In genomic region chr3:99248831-99249550, GRCm38 (mm10) we compare ENCODE assay signal across 13 mouse cellular contexts. TPM values are rescaled to one million over a fixed set of nuclear protein-coding genes. Genes with fewer than 3 reads are reported as not detected.
DNase-seq lines count a peak whose midpoint lies in the region; ATAC-seq lines count a peak whose summit lies in the region.
"Had no signal": no experiment of that assay in that cellular context is flagged by ENCODE, and none has a peak within 500 bp of the region (broad histone marks: within the 10 kb centered on the region; RNA-seq: fewer than 3 reads in every experiment).

No protein-coding gene starts in this region.

- 1% methylated on average over 25 of the region's 25 CpGs for WGBS in heart, embryonic 13.5 days
- under 1% methylated on average over 25 of the region's 25 CpGs for WGBS in midbrain, embryonic 11.5 days
- WGBS in midbrain, embryonic 16.5 days = 2% methylated on average over 25 of the region's 25 CpGs
- WGBS in embryonic facial prominence, embryonic 13.5 days = 3% methylated on average over 25 of the region's 25 CpGs

- no peak overlapping the region for H3K9ac ChIP-seq in heart, embryonic 13.5 days
- H3K9ac ChIP-seq in midbrain, embryonic 11.5 days (ENCODE audit: low read length) = no peak overlapping the region
- H3K9ac ChIP-seq in midbrain, embryonic 16.5 days (ENCODE audit: low read depth, low read length) = no peak overlapping the region
- H3K9ac ChIP-seq in embryonic facial prominence, embryonic 13.5 days = peak overlapping the region; percentile 49
- H3K9ac ChIP-seq: forebrain, embryonic 13.5 days had no signal

- DNase-seq in heart, adult 9 months (ENCODE audit: low spot score in 2 of 2) = no peak
- peak; percentile 93 for DNase-seq in midbrain, embryonic 11.5 days (ENCODE audit: low spot score, missing footprints)
- DNase-seq in retina, embryonic 14.5 days (ENCODE audit: low spot score) = peak; percentile 16
- DNase-seq in T-cell, adult 2 months (ENCODE audit: low spot score) = no peak
- no peak for DNase-seq in kidney, adult 8-10 months
- DNase-seq: cerebellum, postnatal 25 days; gastrocnemius, postnatal 10 days; kidney, adult 2 months had no signal

- H3K4me2 ChIP-seq in heart, embryonic 13.5 days = no peak overlapping the region
- no peak overlapping the region for H3K4me2 ChIP-seq in midbrain, embryonic 11.5 days
- no peak overlapping the region for H3K4me2 ChIP-seq in midbrain, embryonic 16.5 days (ENCODE audit: low read length)
- peak overlapping the region; percentile 49 for H3K4me2 ChIP-seq in embryonic facial prominence, embryonic 13.5 days
- H3K4me2 ChIP-seq: forebrain, embryonic 13.5 days; midbrain, embryonic 12.5 days had no signal

- peaks cover 100% of the 10 kb centered on the region for H3K27me3 ChIP-seq in heart, embryonic 13.5 days (replicated peaks)
- peaks cover 99% of the 10 kb centered on the region for H3K27me3 ChIP-seq in midbrain, embryonic 11.5 days (ENCODE audit: control insufficient read depth, insufficient read depth, low read length)
- peaks cover 81% of the 10 kb centered on the region for H3K27me3 ChIP-seq in midbrain, embryonic 16.5 days (ENCODE audit: control insufficient read depth, insufficient read depth, low read depth, low read length)
- peaks cover 99% of the 10 kb centered on the region for H3K27me3 ChIP-seq in embryonic facial prominence, embryonic 13.5 days

- ATAC-seq in heart, embryonic 13.5 days (ENCODE audit: extremely low read depth, insufficient number of reproducible peaks, low FRiP score, low TSS enrichment) = no peak
- no peak for ATAC-seq in midbrain, embryonic 11.5 days (ENCODE audit: low FRiP score)
- ATAC-seq in midbrain, embryonic 16.5 days = no peak
- ATAC-seq in embryonic facial prominence, embryonic 13.5 days (ENCODE audit: insufficient number of reproducible peaks, insufficient read depth, low FRiP score, low TSS enrichment, low read depth) = no peak
- ATAC-seq: forebrain, embryonic 13.5 days had no signal

- H3K4me1 ChIP-seq in heart, embryonic 13.5 days = peaks cover 19% of the 10 kb centered on the region
- peaks cover 12% of the 10 kb centered on the region for H3K4me1 ChIP-seq in midbrain, embryonic 11.5 days (ENCODE audit: control insufficient read depth, insufficient read depth, low read length)
- peaks cover 6% of the 10 kb centered on the region; the same call in 1 of the 2 replicates for H3K4me1 ChIP-seq in midbrain, embryonic 16.5 days (ENCODE audit: control insufficient read depth, insufficient read depth, low read length)
- H3K4me1 ChIP-seq in embryonic facial prominence, embryonic 13.5 days = peaks cover 20% of the 10 kb centered on the region

- no peak overlapping the region for H3K27ac ChIP-seq in heart, embryonic 13.5 days (replicated peaks)
- no peak overlapping the region for H3K27ac ChIP-seq in midbrain, embryonic 11.5 days (ENCODE audit: low read depth, low read length)
- no peak overlapping the region for H3K27ac ChIP-seq in midbrain, embryonic 16.5 days (ENCODE audit: low read length)
- H3K27ac ChIP-seq in embryonic facial prominence, embryonic 13.5 days = no peak overlapping the region
- H3K27ac ChIP-seq: forebrain, embryonic 13.5 days; midbrain, embryonic 12.5 days had no signal

- no peaks in the 10 kb centered on the region for H3K36me3 ChIP-seq in heart, embryonic 13.5 days
- no peaks in the 10 kb centered on the region; the same call in 1 of the 2 replicates for H3K36me3 ChIP-seq in midbrain, embryonic 11.5 days (ENCODE audit: control insufficient read depth, insufficient read depth, low read length)
- no peaks in the 10 kb centered on the region for H3K36me3 ChIP-seq in midbrain, embryonic 16.5 days (ENCODE audit: control insufficient read depth, insufficient read depth, low read length)
- no peaks in the 10 kb centered on the region for H3K36me3 ChIP-seq in embryonic facial prominence, embryonic 13.5 days
- H3K36me3 ChIP-seq: midbrain, embryonic 12.5 days had no signal

- H3K4me3 ChIP-seq in heart, embryonic 13.5 days = 0 out of 2 replicates have a peak overlapping the region, but pooled peaks have one; percentile 3
- no peak overlapping the region for H3K4me3 ChIP-seq in midbrain, embryonic 11.5 days (ENCODE audit: low read depth, low read length)
- H3K4me3 ChIP-seq in midbrain, embryonic 16.5 days (ENCODE audit: low read depth, low read length) = no peak overlapping the region
- peak overlapping the region; percentile 20; the same call in 1 of the 2 replicates for H3K4me3 ChIP-seq in embryonic facial prominence, embryonic 13.5 days
- H3K4me3 ChIP-seq: forebrain, embryonic 13.5 days; midbrain, embryonic 12.5 days had no signal

- H3K9me3 ChIP-seq in heart, embryonic 13.5 days = no peaks in the 10 kb centered on the region
- no peaks in the 10 kb centered on the region for H3K9me3 ChIP-seq in midbrain, embryonic 11.5 days (ENCODE audit: control insufficient read depth, low read length)
- no peaks in the 10 kb centered on the region for H3K9me3 ChIP-seq in midbrain, embryonic 16.5 days (replicated peaks; ENCODE audit: control insufficient read depth, low read length, poor library complexity, severe bottlenecking)
- no peaks in the 10 kb centered on the region for H3K9me3 ChIP-seq in embryonic facial prominence, embryonic 13.5 days
- H3K9me3 ChIP-seq: forebrain, embryonic 13.5 days; midbrain, embryonic 12.5 days had no signal

RNA-seq across cellular contexts. Expression of gene Tbx15, which starts 8.8 kb away (rescaled TPM):
- polyA plus RNA-seq in heart, embryonic 13.5 days (2015; fragmentation: Nextera tagmentation; extraction: Ambion mirVana) = 0.09 and 0.14 TPM in 2 replicates
- 1.6 and 1.8 TPM in 2 replicates for polyA plus RNA-seq in midbrain, embryonic 11.5 days (2014; fragmentation: Nextera tagmentation; extraction: Ambion mirVana)
- polyA plus RNA-seq in midbrain, embryonic 16.5 days (2015; fragmentation: Nextera tagmentation; extraction: Ambion mirVana) = 0.45 and 0.68 TPM in 2 replicates
- polyA plus RNA-seq in embryonic facial prominence, embryonic 13.5 days (2015; fragmentation: Nextera tagmentation; extraction: Ambion mirVana) = 16.0 and 23.0 TPM in 2 replicates

Comparison
In these comparisons a context has a peak if more than half of its experiments do, and no peak if none do; other contexts are left out.
1. H3K4me3 ChIP-seq: peak in heart, embryonic 13.5 days (single experiment) and embryonic facial prominence, embryonic 13.5 days (single experiment); none in midbrain, embryonic 11.5 days (single experiment) and midbrain, embryonic 16.5 days (single experiment).
2. DNase-seq: peak in midbrain, embryonic 11.5 days (single experiment) and retina, embryonic 14.5 days (single experiment); none in heart, adult 9 months (0 of 2), T-cell, adult 2 months (single experiment) and kidney, adult 8-10 months (0 of 2).